Mouse (Mus musculus): Measurements from ENCODE around the gene Nampt. TPM values are rescaled to one million over a fixed set of nuclear protein-coding genes. Genes with fewer than 3 reads are reported as not detected.
"Not testable (repeated sequence)": the region's sequence is repeated elsewhere in the genome, so short reads cannot be mapped to it uniquely, and the experiment has no call there.

The Nampt gene
- polyA plus RNA-seq, 1 experiment from 2014 or later = 28.4 TPM

DNA sequence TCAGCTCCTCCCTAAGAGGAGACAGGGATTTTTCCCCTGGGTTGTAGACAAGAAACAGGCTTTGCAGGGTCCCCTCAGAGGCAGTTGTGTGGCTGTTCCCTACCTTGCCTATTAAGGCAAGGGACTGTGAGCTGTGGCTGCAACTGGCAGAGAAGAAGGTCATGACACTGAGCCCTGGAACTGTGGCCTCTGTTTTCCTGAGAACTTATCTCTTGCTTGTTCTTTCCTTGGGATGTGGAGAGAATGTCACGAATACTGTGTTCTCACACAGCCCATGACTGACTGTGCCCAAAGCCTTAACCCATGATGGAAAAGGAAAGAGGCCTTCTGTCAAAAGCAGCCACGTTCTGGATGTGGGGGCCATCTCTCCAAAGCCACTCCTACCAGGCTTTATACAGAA is 65.7 kb downstream of the Nampt start:
- Histone ChIP-seq H3K27me3 (replicated peaks; ENCODE audit: control insufficient read depth, insufficient read depth, low read length) (no peaks in the 10 kb centered on the region), H3K9ac (ENCODE audit: low read length) (no peak overlapping the region), H3K4me3 (ENCODE audit: low read depth, low read length) (no peak overlapping the region), H3K4me1 (replicated peaks; ENCODE audit: control insufficient read depth, insufficient read depth, low read length) (no peaks in the 10 kb centered on the region), H3K4me2 (ENCODE audit: low read length) (no peak overlapping the region), H3K36me3 (ENCODE audit: control insufficient read depth, insufficient read depth, low read length) (no peaks in the 10 kb centered on the region), H3K9me3 (ENCODE audit: control insufficient read depth, low read length) (no peaks in the 10 kb centered on the region), H3K27ac (ENCODE audit: low read depth) (no peak overlapping the region)
- WGBS = 57% methylated on average over 2 of the region's 2 CpGs
- ATAC-seq (replicated peaks; ENCODE audit: low FRiP score, low TSS enrichment, low read depth) = no peak
- DNase-seq (ENCODE audit: low spot score) = no peak

DNA sequence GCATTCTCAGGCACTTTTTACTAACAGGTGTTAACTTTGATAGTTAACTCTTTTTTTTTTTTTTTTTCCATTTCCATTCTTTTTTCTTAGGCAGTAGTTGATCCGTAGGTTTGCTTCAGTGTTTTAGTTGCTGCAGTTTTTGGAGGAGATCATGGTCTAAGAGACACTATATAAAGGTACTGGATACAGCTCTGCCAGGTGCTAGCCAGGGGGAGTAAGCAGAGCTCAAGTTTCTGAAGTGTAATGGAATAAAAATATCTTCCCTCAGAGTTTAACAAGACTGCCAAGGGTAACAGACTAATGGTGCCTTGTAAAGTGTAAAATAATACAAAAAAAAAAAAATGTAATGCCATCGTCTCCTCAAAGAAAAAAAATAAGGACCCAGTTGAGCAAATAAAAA is 67.0 kb downstream of the Nampt start:
- Histone ChIP-seq H3K4me2 (ENCODE audit: low read length) (no peak overlapping the region), H3K27ac (ENCODE audit: low read depth) (no peak overlapping the region), H3K9ac (ENCODE audit: low read length) (no peak overlapping the region), H3K36me3 (ENCODE audit: control insufficient read depth, insufficient read depth, low read length) (no peaks in the 10 kb centered on the region), H3K27me3 (replicated peaks; ENCODE audit: control insufficient read depth, insufficient read depth, low read length) (no peaks in the 10 kb centered on the region), H3K4me3 (ENCODE audit: low read depth, low read length) (no peak overlapping the region), H3K9me3 (ENCODE audit: control insufficient read depth, low read length) (no peaks in the 10 kb centered on the region), H3K4me1 (replicated peaks; ENCODE audit: control insufficient read depth, insufficient read depth, low read length) (no peaks in the 10 kb centered on the region)
- DNase-seq (ENCODE audit: low spot score) (no peak), ATAC-seq (replicated peaks; ENCODE audit: low FRiP score, low TSS enrichment, low read depth) (no peak)
- WGBS = 85% methylated on average over 2 of the region's 2 CpGs

DNA sequence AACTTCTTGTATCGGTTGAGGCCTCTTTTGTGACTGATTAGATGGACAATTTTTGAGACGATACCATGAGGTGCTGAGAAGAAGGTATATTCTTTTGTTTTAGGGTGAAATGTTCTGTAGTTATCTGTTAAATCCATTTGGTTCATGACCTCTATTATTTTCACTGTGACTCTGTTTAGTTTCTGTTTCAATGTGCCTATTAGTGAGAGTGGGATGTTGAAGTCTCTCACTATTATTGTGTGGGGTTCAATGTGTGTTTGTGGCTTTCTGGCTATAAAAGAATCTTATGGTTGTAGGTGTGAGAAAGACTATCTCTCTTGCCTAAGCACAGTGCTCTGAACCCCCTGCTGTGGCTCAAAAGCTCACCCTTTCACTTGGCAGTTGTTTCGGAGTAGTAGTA is 68.9 kb downstream of the Nampt start:
- H3K4me1 ChIP-seq (replicated peaks; ENCODE audit: control insufficient read depth, insufficient read depth, low read length) = no peaks in the 10 kb centered on the region
- DNase-seq (ENCODE audit: low spot score) (no peak), ATAC-seq (replicated peaks; ENCODE audit: low FRiP score, low TSS enrichment, low read depth) (no peak)
- no peak overlapping the region for H3K9ac ChIP-seq (ENCODE audit: low read length)
- no peak overlapping the region for H3K4me2 ChIP-seq (ENCODE audit: low read length)
- H3K36me3 ChIP-seq (ENCODE audit: control insufficient read depth, insufficient read depth, low read length) = no peaks in the 10 kb centered on the region
- no peak overlapping the region for H3K4me3 ChIP-seq (ENCODE audit: low read depth, low read length)
- H3K27ac ChIP-seq (ENCODE audit: low read depth) = no peak overlapping the region
- H3K9me3 ChIP-seq (ENCODE audit: control insufficient read depth, low read length) = no peaks in the 10 kb centered on the region
- 91% methylated on average over 3 of the region's 3 CpGs for WGBS
- H3K27me3 ChIP-seq (replicated peaks; ENCODE audit: control insufficient read depth, insufficient read depth, low read length) = no peaks in the 10 kb centered on the region

DNA sequence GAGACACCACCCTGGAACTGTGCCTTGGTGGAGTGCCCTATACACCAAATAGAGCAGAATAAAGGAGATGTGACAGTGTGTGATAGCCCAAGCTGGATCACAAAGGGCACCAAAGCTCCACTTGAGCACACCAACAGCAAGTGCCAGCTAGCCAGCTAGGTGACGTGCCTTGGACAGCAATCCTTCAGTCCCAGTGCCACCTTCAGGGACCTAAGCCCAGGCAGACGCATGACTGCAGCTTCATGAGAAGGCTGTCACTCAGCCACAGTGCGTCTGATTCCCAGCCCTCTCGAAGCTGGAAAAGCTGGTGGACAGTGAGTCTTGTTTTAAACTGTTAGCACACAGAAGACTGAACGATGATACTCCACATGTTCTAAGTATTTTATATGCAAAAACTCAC is 70.5 kb downstream of the Nampt start:
- no peaks in the 10 kb centered on the region for H3K4me1 ChIP-seq (replicated peaks; ENCODE audit: control insufficient read depth, insufficient read depth, low read length)
- H3K4me2 ChIP-seq (ENCODE audit: low read length) = no peak overlapping the region
- no peaks in the 10 kb centered on the region for H3K36me3 ChIP-seq (ENCODE audit: control insufficient read depth, insufficient read depth, low read length)
- DNase-seq (ENCODE audit: low spot score) (no peak), ATAC-seq (replicated peaks; ENCODE audit: low FRiP score, low TSS enrichment, low read depth) (no peak)
- H3K27ac ChIP-seq (ENCODE audit: low read depth) = no peak overlapping the region
- no peaks in the 10 kb centered on the region for H3K27me3 ChIP-seq (replicated peaks; ENCODE audit: control insufficient read depth, insufficient read depth, low read length)
- H3K9ac ChIP-seq (ENCODE audit: low read length) = no peak overlapping the region
- 85% methylated on average over 5 of the region's 5 CpGs for WGBS
- no peak overlapping the region for H3K4me3 ChIP-seq (ENCODE audit: low read depth, low read length)
- no peaks in the 10 kb centered on the region for H3K9me3 ChIP-seq (ENCODE audit: control insufficient read depth, low read length)

DNA sequence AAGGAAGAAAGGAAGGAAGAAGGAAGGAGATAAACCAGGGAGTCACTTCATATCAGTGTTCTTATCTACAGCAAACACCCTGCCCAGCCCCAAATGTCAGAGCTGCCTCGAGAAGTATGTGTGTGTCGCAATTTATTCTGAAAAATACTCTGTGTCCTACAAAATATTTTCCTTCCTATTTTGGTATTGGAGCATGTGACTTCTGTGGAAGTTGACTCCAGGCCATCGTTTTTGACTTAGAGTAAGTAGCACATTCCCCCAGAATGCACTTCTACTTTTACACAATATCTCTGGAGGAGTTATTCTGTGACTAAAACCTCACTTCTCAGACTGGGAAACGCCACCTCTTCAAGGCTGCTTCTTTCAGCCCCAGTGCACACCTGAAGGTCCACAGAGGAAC is 71.1 kb downstream of the Nampt start:
- Histone ChIP-seq H3K9me3 (ENCODE audit: control insufficient read depth, low read length) (no peaks in the 10 kb centered on the region), H3K27ac (ENCODE audit: low read depth) (no peak overlapping the region), H3K27me3 (replicated peaks; ENCODE audit: control insufficient read depth, insufficient read depth, low read length) (no peaks in the 10 kb centered on the region), H3K4me3 (ENCODE audit: low read depth, low read length) (no peak overlapping the region), H3K9ac (ENCODE audit: low read length) (no peak overlapping the region), H3K4me2 (ENCODE audit: low read length) (no peak overlapping the region), H3K4me1 (replicated peaks; ENCODE audit: control insufficient read depth, insufficient read depth, low read length) (no peaks in the 10 kb centered on the region), H3K36me3 (ENCODE audit: control insufficient read depth, insufficient read depth, low read length) (no peaks in the 10 kb centered on the region)
- WGBS = 69% methylated on average over 4 of the region's 4 CpGs
- ATAC-seq (replicated peaks; ENCODE audit: low FRiP score, low TSS enrichment, low read depth) = no peak
- no peak for DNase-seq (ENCODE audit: low spot score)

DNA sequence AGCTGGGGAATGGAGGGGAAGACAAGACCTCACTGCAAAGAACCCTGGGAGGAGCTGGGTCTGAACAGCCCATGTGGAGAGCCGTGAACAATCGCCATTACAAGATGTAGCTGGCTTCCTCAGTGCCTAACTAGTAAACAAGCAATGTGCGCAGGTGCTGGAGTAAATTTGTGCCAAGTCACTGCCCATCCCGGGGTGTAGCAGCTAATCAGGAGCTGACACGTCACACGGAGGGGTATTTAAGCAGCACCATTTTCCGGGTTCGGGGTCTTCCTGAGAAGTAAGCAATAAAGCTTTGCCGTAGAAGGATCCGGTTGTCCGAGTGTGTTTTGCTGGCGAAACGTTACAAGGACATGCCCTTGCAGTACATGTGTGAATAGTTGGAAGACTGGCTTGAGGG is 71.9 kb downstream of the Nampt start:
- 89% methylated on average over 13 of the region's 13 CpGs for WGBS
- H3K4me3 ChIP-seq (ENCODE audit: low read depth, low read length); ATAC-seq (replicated peaks; ENCODE audit: low FRiP score, low TSS enrichment, low read depth); H3K4me2 ChIP-seq (ENCODE audit: low read length); H3K27ac ChIP-seq (ENCODE audit: low read depth); H3K9me3 ChIP-seq (ENCODE audit: control insufficient read depth, low read length); H3K9ac ChIP-seq (ENCODE audit: low read length); H3K27me3 ChIP-seq (replicated peaks; ENCODE audit: control insufficient read depth, insufficient read depth, low read length); DNase-seq (ENCODE audit: low spot score); H3K4me1 ChIP-seq (replicated peaks; ENCODE audit: control insufficient read depth, insufficient read depth, low read length); H3K36me3 ChIP-seq (ENCODE audit: control insufficient read depth, insufficient read depth, low read length): not testable (repeated sequence)

DNA sequence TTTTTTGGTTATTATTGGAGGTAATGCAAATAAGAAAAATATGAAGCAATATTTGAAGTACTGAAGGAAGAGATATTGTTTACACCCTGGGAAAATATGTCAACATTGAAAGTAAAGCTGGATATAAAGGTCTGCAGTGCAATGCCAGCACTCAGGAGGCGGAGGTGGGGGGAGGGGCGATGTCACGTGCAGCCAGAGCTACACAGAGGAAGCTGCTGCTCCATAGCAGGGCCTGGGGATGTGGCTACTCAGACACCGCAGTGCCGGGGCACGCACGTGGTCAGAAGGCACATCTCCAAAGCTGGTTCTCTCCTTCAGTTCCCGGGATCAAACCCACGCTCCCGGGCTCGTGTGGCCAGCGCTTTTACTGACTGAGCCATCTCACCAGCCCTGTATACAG is 73.9 kb downstream of the Nampt start:
- ATAC-seq (replicated peaks; ENCODE audit: low FRiP score, low TSS enrichment, low read depth) (no peak; the same call in 1 of the 2 replicates), DNase-seq (ENCODE audit: low spot score) (no peak)
- H3K27me3 ChIP-seq (replicated peaks; ENCODE audit: control insufficient read depth, insufficient read depth, low read length) = no peaks in the 10 kb centered on the region
- H3K27ac ChIP-seq (ENCODE audit: low read depth) = no peak overlapping the region
- H3K9me3 ChIP-seq (ENCODE audit: control insufficient read depth, low read length) = no peaks in the 10 kb centered on the region
- H3K9ac ChIP-seq (ENCODE audit: low read length) = no peak overlapping the region
- WGBS = 32% methylated on average over 12 of the region's 12 CpGs
- H3K4me2 ChIP-seq (ENCODE audit: low read length) = no peak overlapping the region
- no peaks in the 10 kb centered on the region for H3K4me1 ChIP-seq (replicated peaks; ENCODE audit: control insufficient read depth, insufficient read depth, low read length)
- no peaks in the 10 kb centered on the region for H3K36me3 ChIP-seq (ENCODE audit: control insufficient read depth, insufficient read depth, low read length)
- no peak overlapping the region for H3K4me3 ChIP-seq (ENCODE audit: low read depth, low read length)

DNA sequence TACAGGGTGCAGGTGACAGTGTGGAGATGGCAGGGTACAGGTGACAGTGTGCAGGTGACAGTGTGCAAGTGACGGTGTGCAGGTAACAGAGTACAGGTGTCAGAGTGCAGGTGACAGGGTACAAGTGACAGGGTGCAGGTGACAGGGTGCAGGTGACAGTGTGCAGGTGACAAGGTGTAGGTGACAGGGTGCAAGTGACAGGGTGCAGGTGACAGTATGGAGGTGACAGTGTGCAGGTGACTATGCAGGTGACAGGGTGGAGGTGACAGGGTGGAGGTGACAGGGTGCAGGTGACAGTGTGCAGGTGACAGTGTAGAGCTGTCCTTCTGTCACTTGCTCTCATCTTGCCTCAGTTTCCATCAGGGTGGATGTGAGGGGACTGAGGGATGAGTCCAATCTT is 76.5 kb downstream of the Nampt start:
- no peaks in the 10 kb centered on the region for H3K36me3 ChIP-seq (ENCODE audit: control insufficient read depth, insufficient read depth, low read length)
- H3K9ac ChIP-seq (ENCODE audit: low read length) = no peak overlapping the region
- H3K9me3 ChIP-seq (ENCODE audit: control insufficient read depth, low read length) = no peaks in the 10 kb centered on the region
- H3K4me1 ChIP-seq (replicated peaks; ENCODE audit: control insufficient read depth, insufficient read depth, low read length) = no peaks in the 10 kb centered on the region
- no peak overlapping the region for H3K4me2 ChIP-seq (ENCODE audit: low read length)
- 87% methylated on average over 1 of the region's 1 CpGs for WGBS
- H3K27ac ChIP-seq (ENCODE audit: low read depth) = no peak overlapping the region
- H3K27me3 ChIP-seq (replicated peaks; ENCODE audit: control insufficient read depth, insufficient read depth, low read length) = no peaks in the 10 kb centered on the region
- no peak overlapping the region for H3K4me3 ChIP-seq (ENCODE audit: low read depth, low read length)
- ATAC-seq (replicated peaks; ENCODE audit: low FRiP score, low TSS enrichment, low read depth) (no peak), DNase-seq (ENCODE audit: low spot score) (no peak)

DNA sequence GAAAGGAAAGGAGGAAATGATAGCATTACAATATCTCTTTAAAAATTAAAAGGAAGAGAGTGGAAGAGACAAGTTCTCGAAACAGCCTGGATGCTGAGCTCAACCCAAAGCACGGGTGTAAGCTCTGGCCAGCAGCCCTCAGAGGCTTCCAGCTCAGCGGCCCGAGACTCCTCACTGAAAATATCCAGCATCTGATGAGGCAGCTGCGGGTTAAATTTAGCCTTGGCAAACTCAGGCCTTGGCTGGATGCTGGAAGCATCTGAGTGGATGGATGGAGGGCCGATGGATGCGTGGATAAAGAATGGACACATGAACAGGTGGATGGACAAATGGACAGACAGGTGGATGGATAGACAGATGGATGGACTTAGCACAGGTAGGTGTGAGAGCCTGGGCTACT is 77.2 kb downstream of the Nampt start:
- Histone ChIP-seq H3K27ac (ENCODE audit: low read depth) (no peak overlapping the region), H3K36me3 (ENCODE audit: control insufficient read depth, insufficient read depth, low read length) (no peaks in the 10 kb centered on the region), H3K4me2 (ENCODE audit: low read length) (no peak overlapping the region), H3K9me3 (ENCODE audit: control insufficient read depth, low read length) (no peaks in the 10 kb centered on the region), H3K27me3 (replicated peaks; ENCODE audit: control insufficient read depth, insufficient read depth, low read length) (no peaks in the 10 kb centered on the region), H3K4me3 (ENCODE audit: low read depth, low read length) (no peak overlapping the region), H3K4me1 (replicated peaks; ENCODE audit: control insufficient read depth, insufficient read depth, low read length) (no peaks in the 10 kb centered on the region), H3K9ac (ENCODE audit: low read length) (no peak overlapping the region)
- ATAC-seq (replicated peaks; ENCODE audit: low FRiP score, low TSS enrichment, low read depth) (no peak), DNase-seq (ENCODE audit: low spot score) (no peak)
- WGBS = 79% methylated on average over 7 of the region's 7 CpGs

Measured in intestine, embryonic 14.5 days (tissue).